Mouse (Mus musculus) E14TG2a.4 (cell line): ENCODE results near the gene Spocd1.

ENCODE experiments used
- H3K27me3 ChIP-seq: 2 replicates; pipeline ENCODE4 v1.6.1; 2014; ENCODE audit warnings: low read length, control low read depth; ENCODE audit not compliant: insufficient read depth
- H3K36me3 ChIP-seq: 2 replicates; pipeline ENCODE4 v1.6.1; 2014; ENCODE audit warnings: low read length, control low read depth; ENCODE audit not compliant: insufficient read depth
- H3K4me1 ChIP-seq: replicated peaks from 2 replicates; pipeline ENCODE4 v1.6.1; 2014; ENCODE audit warnings: low read depth, low read length, control low read depth
- H3K4me3 ChIP-seq: replicated peaks from 2 replicates; pipeline ENCODE4 v1.5.1; 2014; ENCODE audit warnings: mild to moderate bottlenecking, low read length
- H3K9me3 ChIP-seq: 2 replicates; pipeline ENCODE4 v1.6.1; 2014; ENCODE audit warnings: low read length, control low read depth
- CTCF ChIP-seq: conservative IDR thresholded peaks from 2 replicates; pipeline ENCODE4 v1.5.1; 2014; ENCODE audit warnings: low read length
- NANOG ChIP-seq: IDR thresholded peaks from 2 replicates; pipeline ENCODE4 v1.6.1; 2014; ENCODE audit warnings: borderline replicate concordance, low read length, mixed read lengths
- POU5F1 ChIP-seq: IDR thresholded peaks from 2 replicates; pipeline ENCODE4 v1.6.1; 2014; ENCODE audit warnings: low read length, borderline replicate concordance

The Spocd1 gene

GRCm38 (mm10) chr4:129985671-129986441 is 56.8 kb downstream of the Spocd1 start:
- Histone ChIP-seq H3K36me3 (no peaks in the 10 kb centered on the region), H3K27me3 (peaks cover 93% of the 10 kb centered on the region), H3K9me3 (no peaks in the 10 kb centered on the region), H3K4me1 (peaks cover 67% of the 10 kb centered on the region), H3K4me3 (peak overlapping the region; percentile 78)
- no peak for TF ChIP-seq POU5F1
- TF ChIP-seq CTCF = no peak
- no peak for TF ChIP-seq NANOG

DNA sequence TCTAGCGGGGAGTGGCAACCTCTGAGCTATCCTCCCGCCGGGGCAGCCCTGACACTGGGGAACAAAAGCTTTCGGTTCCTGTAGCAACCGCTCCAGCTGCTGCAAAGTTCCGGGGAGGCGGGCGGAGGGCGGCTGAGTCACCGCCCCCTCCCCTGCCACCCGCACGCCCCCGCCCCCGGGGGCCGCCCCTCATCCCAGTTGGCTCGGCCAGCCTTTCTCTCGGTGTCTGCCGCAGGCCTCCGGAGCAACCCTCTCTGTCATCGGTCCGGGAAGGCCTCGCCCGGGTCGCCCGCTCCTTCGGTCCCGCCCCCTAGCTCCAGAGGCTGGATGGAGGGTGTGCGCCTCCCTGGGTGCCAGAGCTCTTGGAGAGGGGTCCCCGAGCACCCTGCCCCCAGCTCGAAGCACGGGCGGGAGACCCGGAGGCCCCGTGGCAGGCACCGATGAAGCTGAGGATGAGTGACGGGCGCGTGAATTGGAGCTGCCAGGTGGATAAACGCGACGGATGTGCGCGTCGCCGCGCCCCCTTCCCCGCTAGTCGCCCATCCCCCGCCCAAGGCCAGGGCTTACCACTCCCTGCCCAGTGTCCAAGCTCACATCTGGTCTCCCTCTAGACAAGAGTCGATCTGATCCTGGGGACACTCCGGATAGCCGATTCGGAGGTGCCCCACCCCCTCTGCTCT is 58.9 kb downstream of the Spocd1 start:
- H3K27me3 ChIP-seq = peaks cover 93% of the 10 kb centered on the region
- no peaks in the 10 kb centered on the region for H3K36me3 ChIP-seq
- H3K9me3 ChIP-seq = no peaks in the 10 kb centered on the region
- H3K4me1 ChIP-seq = peaks cover 57% of the 10 kb centered on the region
- TF ChIP-seq CTCF (no peak), POU5F1 (no peak), NANOG (no peak)
- H3K4me3 ChIP-seq = peak overlapping the region; percentile 76

- Histone ChIP-seq H3K27me3 (peaks cover 97% of the 10 kb centered on the region), H3K36me3 (no peaks in the 10 kb centered on the region), H3K4me1 (peaks cover 45% of the 10 kb centered on the region), H3K9me3 (no peaks in the 10 kb centered on the region), H3K4me3 (no peak overlapping the region)
- no peak for TF ChIP-seq NANOG
- TF ChIP-seq CTCF = no peak
- TF ChIP-seq POU5F1 = no peak
Observed at GRCm38 (mm10) chr4:129989925-129990324, 60.9 kb downstream of the Spocd1 start.

DNA sequence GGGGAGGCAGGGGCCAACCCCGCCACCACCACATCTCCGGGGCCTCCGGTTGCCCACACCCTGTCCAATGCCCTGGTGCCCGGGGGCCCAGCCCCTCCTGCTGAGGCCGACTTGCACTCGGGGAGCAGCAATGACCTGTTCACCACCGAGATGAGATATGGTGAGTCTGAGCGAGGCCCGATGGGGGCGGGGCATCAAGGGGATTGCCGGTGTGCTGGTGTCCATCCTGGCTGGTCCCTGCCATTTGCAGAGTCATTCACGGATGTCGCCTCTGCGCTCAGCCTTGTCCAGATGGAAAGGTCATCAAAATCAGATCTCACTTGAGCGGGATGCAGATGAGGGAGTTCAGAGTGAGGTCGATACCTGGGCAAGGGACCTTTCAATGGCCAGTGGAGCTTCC is 63.7 kb downstream of the Spocd1 start:
- Histone ChIP-seq H3K4me1 (peaks cover 22% of the 10 kb centered on the region), H3K4me3 (peak overlapping the region; percentile 55), H3K9me3 (no peaks in the 10 kb centered on the region), H3K36me3 (no peaks in the 10 kb centered on the region), H3K27me3 (peaks cover 96% of the 10 kb centered on the region)
- TF ChIP-seq POU5F1 (no peak), CTCF (no peak)

- H3K4me3 ChIP-seq = no peak overlapping the region
- peaks cover 19% of the 10 kb centered on the region for H3K4me1 ChIP-seq
- peaks cover 96% of the 10 kb centered on the region for H3K27me3 ChIP-seq
- no peak for TF ChIP-seq POU5F1
- no peak for TF ChIP-seq CTCF
- TF ChIP-seq NANOG = no peak
- H3K9me3 ChIP-seq = no peaks in the 10 kb centered on the region
- no peaks in the 10 kb centered on the region for H3K36me3 ChIP-seq
Observed at GRCm38 (mm10) chr4:129993213-129993612, 64.2 kb downstream of the Spocd1 start.

DNA sequence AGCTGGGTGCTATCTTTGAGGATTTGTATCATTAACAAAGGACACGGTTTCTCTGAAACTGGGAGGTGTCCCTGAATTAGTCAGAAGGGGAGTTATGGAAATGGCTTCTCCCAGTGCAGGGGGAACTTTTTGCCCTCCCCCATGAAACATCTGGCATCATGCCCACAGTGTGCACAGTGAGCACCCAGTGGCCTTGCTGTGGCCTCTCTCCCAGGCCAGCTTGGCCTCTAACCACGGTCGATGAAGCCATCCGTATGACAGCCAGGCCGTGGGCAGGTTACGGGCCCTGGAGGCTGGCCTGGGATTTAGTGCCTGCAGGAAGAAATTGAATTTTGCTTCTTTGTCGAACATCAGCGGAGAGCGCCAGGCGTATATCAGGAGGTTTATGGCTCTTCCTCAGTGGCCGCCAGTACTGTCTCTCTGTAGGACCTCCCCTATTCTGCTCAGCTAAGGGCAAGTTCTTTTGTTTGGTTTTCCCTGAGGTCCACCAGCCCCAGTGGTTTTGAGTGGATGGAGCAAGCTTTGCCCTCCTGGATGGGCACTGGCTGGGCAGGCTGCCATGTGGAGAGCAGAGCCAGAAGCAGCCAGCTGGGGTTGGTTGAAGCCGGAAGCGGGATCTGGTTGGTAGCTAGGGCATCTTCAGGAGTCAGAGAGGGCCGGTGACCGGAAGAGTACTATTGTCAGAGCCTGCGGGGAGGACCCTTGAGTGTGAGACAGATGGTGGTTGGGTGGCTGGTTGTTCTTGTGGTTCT is 65.1 kb downstream of the Spocd1 start:
- Histone ChIP-seq H3K4me1 (peaks cover 14% of the 10 kb centered on the region), H3K4me3 (no peak overlapping the region), H3K36me3 (no peaks in the 10 kb centered on the region), H3K27me3 (peaks cover 96% of the 10 kb centered on the region), H3K9me3 (no peaks in the 10 kb centered on the region)
- TF ChIP-seq NANOG (no peak), CTCF (no peak), POU5F1 (no peak)

DNA sequence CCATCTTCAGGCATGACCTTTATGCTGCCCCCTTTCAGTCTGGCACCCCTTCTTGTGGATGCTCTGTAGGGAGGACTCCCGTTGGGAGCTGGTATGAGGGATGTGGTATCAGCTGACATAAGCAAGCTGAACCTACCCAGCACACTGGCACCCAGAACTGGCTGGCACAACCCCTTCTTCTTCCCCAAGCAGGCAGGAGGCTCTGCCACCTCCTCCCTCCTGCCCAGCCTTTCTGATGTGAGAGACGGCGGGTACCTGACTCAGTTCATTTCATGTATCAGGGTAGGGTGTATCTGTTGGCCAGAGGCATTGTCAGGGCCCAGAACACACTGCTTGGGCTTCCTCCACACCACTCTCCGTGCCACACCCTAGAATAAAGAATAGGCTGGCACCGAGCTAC is 65.7 kb downstream of the Spocd1 start:
- no peak for TF ChIP-seq NANOG
- no peak for TF ChIP-seq POU5F1
- no peak for TF ChIP-seq CTCF
- no peak overlapping the region for H3K4me3 ChIP-seq

GRCm38 (mm10) chr4:129995255-129995654 is 66.2 kb downstream of the Spocd1 start:
- TF ChIP-seq POU5F1 (no peak), NANOG (no peak), CTCF (no peak)
- H3K36me3 ChIP-seq = no peaks in the 10 kb centered on the region
- no peak overlapping the region for H3K4me3 ChIP-seq
- no peaks in the 10 kb centered on the region for H3K9me3 ChIP-seq
- peaks cover 97% of the 10 kb centered on the region for H3K27me3 ChIP-seq
- peaks cover 14% of the 10 kb centered on the region for H3K4me1 ChIP-seq

More for the DNA sequence above, 65.7 kb downstream of the Spocd1 start:
- Histone ChIP-seq H3K36me3 (no peaks in the 10 kb centered on the region), H3K4me1 (peaks cover 14% of the 10 kb centered on the region), H3K27me3 (peaks cover 97% of the 10 kb centered on the region), H3K9me3 (no peaks in the 10 kb centered on the region)

DNA sequence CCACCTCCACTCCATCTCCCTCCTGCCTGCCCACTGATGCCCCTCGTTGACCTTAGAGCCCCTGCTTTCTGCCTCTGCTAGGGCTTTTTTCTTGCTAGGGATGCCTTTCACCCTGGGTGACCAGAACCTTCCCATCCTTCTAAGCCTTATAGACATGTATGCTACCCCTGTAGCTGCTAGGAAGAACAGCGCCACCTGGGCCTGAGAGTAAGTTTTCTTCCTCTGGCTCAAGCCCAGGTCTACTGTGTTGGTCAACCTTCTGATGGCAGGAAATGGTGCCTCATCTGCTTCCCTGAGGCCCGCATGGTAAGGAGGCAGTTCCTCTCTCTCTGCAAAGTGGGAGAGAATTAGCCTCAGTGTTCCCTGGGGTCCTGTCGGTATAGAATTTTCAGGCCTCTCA is 67.0 kb downstream of the Spocd1 start:
- no peaks in the 10 kb centered on the region for H3K9me3 ChIP-seq
- no peak overlapping the region for H3K4me3 ChIP-seq
- peaks cover 14% of the 10 kb centered on the region for H3K4me1 ChIP-seq
- no peak for TF ChIP-seq NANOG
- TF ChIP-seq POU5F1 = no peak
- TF ChIP-seq CTCF = no peak
- H3K27me3 ChIP-seq = peaks cover 98% of the 10 kb centered on the region
- no peaks in the 10 kb centered on the region for H3K36me3 ChIP-seq
